ENCODE assay signal across 16 mouse cellular contexts in the genomic region with DNA sequence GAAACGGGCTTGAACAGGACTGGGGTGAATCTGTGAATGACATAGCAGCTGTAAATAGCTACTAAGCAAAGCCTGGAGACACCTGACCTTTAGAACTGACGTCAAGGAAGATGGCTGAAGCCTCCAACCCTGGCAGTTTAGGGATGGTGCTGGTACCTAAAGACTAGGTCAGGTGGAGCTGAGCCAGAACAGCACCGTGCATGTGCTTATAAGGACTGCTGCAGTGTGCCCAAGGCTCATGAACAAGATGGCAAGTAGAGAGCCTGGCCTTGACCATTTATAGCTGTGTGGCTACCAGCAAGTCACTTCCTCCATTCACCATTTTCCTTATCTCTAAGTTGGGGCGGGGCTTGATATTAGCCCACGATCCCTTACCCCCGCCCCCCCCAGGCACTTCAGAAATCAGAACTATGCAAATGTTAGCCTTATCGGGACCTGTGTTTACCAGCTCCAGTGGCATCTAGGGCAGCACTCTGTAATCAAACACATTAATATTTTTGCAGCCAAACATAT. TPM values are rescaled to one million over a fixed set of nuclear protein-coding genes. Genes with fewer than 3 reads are reported as not detected.
DNase-seq lines count a peak whose midpoint lies in the region; ATAC-seq and TF ChIP-seq lines count a peak whose summit lies in the region.
"Had no signal": no experiment of that assay in that cellular context is flagged by ENCODE, and none has a peak within 500 bp of the region (broad histone marks: within the 10 kb centered on the region; RNA-seq: fewer than 3 reads in every experiment).

No protein-coding gene starts in this region.

- H3K4me3 ChIP-seq in layer of hippocampus, adult 2 months: no peak overlapping the region; the same call in 1 of the 2 replicates
- H3K4me3 ChIP-seq in G1E (ENCODE audit: low read depth, low read length): peak overlapping the region; percentile 36; the same call in 1 of the 2 replicates
- no peak overlapping the region for H3K4me3 ChIP-seq in intestine, embryonic 15.5 days (replicated peaks)
- no peak overlapping the region for H3K4me3 ChIP-seq in stomach, embryonic 14.5 days (ENCODE audit: low read depth, low read length)
- no peak overlapping the region for H3K4me3 ChIP-seq in midbrain, embryonic 11.5 days (ENCODE audit: low read depth, low read length)
- H3K4me3 ChIP-seq: forebrain, embryonic 15.5 days; hindbrain, embryonic 15.5 days; limb, embryonic 13.5 days; midbrain, embryonic 13.5 days had no signal

- ATAC-seq in G1E (ENCODE audit: extremely low read depth, insufficient number of reproducible peaks, low FRiP score, poor library complexity, severe bottlenecking): peak; percentile 55; the same call in 1 of the 2 replicates
- peak; percentile 65 for ATAC-seq in intestine, embryonic 15.5 days
- ATAC-seq in stomach, embryonic 14.5 days (ENCODE audit: insufficient number of reproducible peaks, insufficient read depth, low FRiP score, low read depth): 0 out of 2 replicates have a peak, but pooled peaks have one; percentile 15
- no peak for ATAC-seq in midbrain, embryonic 11.5 days (ENCODE audit: low FRiP score)
- ATAC-seq: forebrain, embryonic 15.5 days; midbrain, embryonic 13.5 days; Patski had no signal

- H3K9ac ChIP-seq in intestine, embryonic 15.5 days: no peak overlapping the region
- H3K9ac ChIP-seq in stomach, embryonic 14.5 days (replicated peaks; ENCODE audit: low read depth, low read length): no peak overlapping the region
- H3K9ac ChIP-seq in midbrain, embryonic 11.5 days (ENCODE audit: low read length): no peak overlapping the region
- H3K9ac ChIP-seq: forebrain, embryonic 15.5 days; hindbrain, embryonic 15.5 days; limb, embryonic 13.5 days; lung, embryonic 14.5 days; midbrain, embryonic 13.5 days had no signal

- H3K36me3 ChIP-seq in G1E (replicated peaks): peaks cover 82% of the 10 kb centered on the region
- no peaks in the 10 kb centered on the region for H3K36me3 ChIP-seq in intestine, embryonic 15.5 days
- H3K36me3 ChIP-seq in stomach, embryonic 14.5 days (ENCODE audit: control insufficient read depth, insufficient read depth, low read length): no peaks in the 10 kb centered on the region
- peaks cover 5% of the 10 kb centered on the region; the same call in 1 of the 2 replicates for H3K36me3 ChIP-seq in midbrain, embryonic 11.5 days (ENCODE audit: control insufficient read depth, insufficient read depth, low read length)
- H3K36me3 ChIP-seq: forebrain, embryonic 15.5 days; hindbrain, embryonic 15.5 days; limb, embryonic 13.5 days had no signal

- H3K27ac ChIP-seq in layer of hippocampus, adult 2 months: 0 out of 2 replicates have a peak overlapping the region, but pooled peaks have one; percentile 8
- no peak overlapping the region for H3K27ac ChIP-seq in intestine, embryonic 15.5 days
- no peak overlapping the region for H3K27ac ChIP-seq in stomach, embryonic 14.5 days (ENCODE audit: low read length)
- no peak overlapping the region for H3K27ac ChIP-seq in midbrain, embryonic 11.5 days (ENCODE audit: low read depth, low read length)
- H3K27ac ChIP-seq: forebrain, embryonic 15.5 days; hindbrain, embryonic 15.5 days; limb, embryonic 13.5 days; midbrain, embryonic 13.5 days had no signal

- H3K27me3 ChIP-seq in G1E (ENCODE audit: insufficient read depth, low read length): peaks cover under 1% of the 10 kb centered on the region; the same call in 1 of the 2 replicates
- peaks cover 9% of the 10 kb centered on the region for H3K27me3 ChIP-seq in intestine, embryonic 15.5 days (replicated peaks)
- no peaks in the 10 kb centered on the region for H3K27me3 ChIP-seq in stomach, embryonic 14.5 days (ENCODE audit: control insufficient read depth, insufficient read depth, low read length)
- no peaks in the 10 kb centered on the region for H3K27me3 ChIP-seq in midbrain, embryonic 11.5 days (ENCODE audit: control insufficient read depth, insufficient read depth, low read length)
- H3K27me3 ChIP-seq: hindbrain, embryonic 15.5 days had no signal

- no peaks in the 10 kb centered on the region for H3K9me3 ChIP-seq in G1E (replicated peaks)
- no peaks in the 10 kb centered on the region for H3K9me3 ChIP-seq in intestine, embryonic 15.5 days
- H3K9me3 ChIP-seq in stomach, embryonic 14.5 days (ENCODE audit: control insufficient read depth, low read depth, low read length): no peaks in the 10 kb centered on the region
- H3K9me3 ChIP-seq in midbrain, embryonic 11.5 days (ENCODE audit: control insufficient read depth, low read length): no peaks in the 10 kb centered on the region
- H3K9me3 ChIP-seq: forebrain, embryonic 15.5 days; hindbrain, embryonic 15.5 days; limb, embryonic 13.5 days; midbrain, embryonic 13.5 days had no signal

- DNase-seq in layer of hippocampus, adult 2 months (ENCODE audit: low spot score in 2 of 2): no peak
- no peak for DNase-seq in layer of hippocampus, postnatal 36 days
- no peak for DNase-seq in G1E (ENCODE audit: low spot score)
- no peak for DNase-seq in midbrain, embryonic 11.5 days (ENCODE audit: low spot score, missing footprints)
- DNase-seq in right cerebral cortex, postnatal 36 days (ENCODE audit: low spot score in 2 of 2): no peak
- DNase-seq: cerebellum, postnatal 14 days; kidney, adult 8-10 months; lung, embryonic 14.5 days; right cerebral cortex, adult 18-20 months had no signal

- WGBS in intestine, embryonic 15.5 days: 60% methylated on average over 7 of the region's 7 CpGs
- whole genome bisulfite sequencing in stomach, embryonic 14.5 days: 64% methylated on average over 7 of the region's 7 CpGs
- 84% methylated on average over 7 of the region's 7 CpGs for WGBS in midbrain, embryonic 11.5 days

- H3K4me1 ChIP-seq in G1E (ENCODE audit: insufficient read depth, low read depth, low read length): peaks cover 87% of the 10 kb centered on the region
- H3K4me1 ChIP-seq in intestine, embryonic 15.5 days (replicated peaks): peaks cover 9% of the 10 kb centered on the region; the same call in 1 of the 2 replicates
- H3K4me1 ChIP-seq in stomach, embryonic 14.5 days (ENCODE audit: control insufficient read depth, insufficient read depth, low read length): peaks cover 4% of the 10 kb centered on the region; the same call in 1 of the 2 replicates
- peaks cover 40% of the 10 kb centered on the region for H3K4me1 ChIP-seq in midbrain, embryonic 11.5 days (ENCODE audit: control insufficient read depth, insufficient read depth, low read length)

- H3K4me2 ChIP-seq in intestine, embryonic 15.5 days (replicated peaks): no peak overlapping the region
- no peak overlapping the region for H3K4me2 ChIP-seq in stomach, embryonic 14.5 days (replicated peaks; ENCODE audit: low read depth, low read length)
- H3K4me2 ChIP-seq in midbrain, embryonic 11.5 days: no peak overlapping the region
- H3K4me2 ChIP-seq: forebrain, embryonic 15.5 days; hindbrain, embryonic 15.5 days; limb, embryonic 13.5 days; lung, embryonic 14.5 days; midbrain, embryonic 13.5 days had no signal

- no peak for TF ChIP-seq CTCF in layer of hippocampus, adult 2 months (conservative IDR thresholded peaks at IDR 0.05)
- no peak for TF ChIP-seq CTCF in G1E (IDR thresholded peaks at IDR 0.05; ENCODE audit: low read depth, low read length)

RNA-seq across cellular contexts. Expression of gene Zbtb16, which starts 9.6 kb away (rescaled TPM):
- 100 to 1,000 TPM; 143 to 149 TPM for total RNA-seq in layer of hippocampus, adult 2 months (2021)
- 100 to 1,000 TPM; 104 to 149 TPM for total RNA-seq in layer of hippocampus, postnatal 36 days (2021)
- 35.0 and 45.5 TPM in 2 replicates for total RNA-seq in G1E (2014; fragmentation: Nextera tagmentation)
- total RNA-seq in G1E (2017): 9.7 and 10.6 TPM in 2 replicates
- polyA plus RNA-seq in G1E (2012): 18.4 and 20.0 TPM in 2 replicates
- 2.0 and 2.4 TPM in 2 replicates for polyA plus RNA-seq in intestine, embryonic 15.5 days (2015; fragmentation: Nextera tagmentation; extraction: Ambion mirVana)
- polyA plus RNA-seq in stomach, embryonic 14.5 days (2014; fragmentation: Nextera tagmentation; extraction: Ambion mirVana): 4.4 and 6.6 TPM in 2 replicates
- polyA plus RNA-seq in midbrain, embryonic 11.5 days (2014; fragmentation: Nextera tagmentation; extraction: Ambion mirVana): 14.0 and 15.0 TPM in 2 replicates
